Mouse (Mus musculus): ENCODE measurements around the gene Spag9. TPM values are rescaled to one million over a fixed set of nuclear protein-coding genes. Genes with fewer than 3 reads are reported as not detected.
"Not testable (repeated sequence)": the region's sequence is repeated elsewhere in the genome, so short reads cannot be mapped to it uniquely, and the experiment has no call there.

Gene Spag9
- polyA plus RNA-seq, 1 experiment from 2014 or later, result 89.3 TPM

- Histone ChIP-seq H3K4me1 (no peaks in the 10 kb centered on the region), H3K9ac (no peak overlapping the region), H3K4me2 (no peak overlapping the region), H3K27ac (no peak overlapping the region), H3K27me3 (no peaks in the 10 kb centered on the region), H3K9me3 (replicated peaks) (no peaks in the 10 kb centered on the region), H3K4me3 (no peak overlapping the region), H3K36me3 (ENCODE audit: poor library complexity, severe bottlenecking) (peaks cover 63% of the 10 kb centered on the region)
- 87% methylated on average over 4 of the region's 4 CpGs for WGBS
- ATAC-seq, result no peak
Measured at GRCm38 (mm10) chr11:94073283-94073682, 77.4 kb downstream of the Spag9 start.

GRCm38 (mm10) chr11:94086966-94087365 is 91.1 kb downstream of the Spag9 start:
- H3K27ac ChIP-seq; H3K4me1 ChIP-seq; H3K27me3 ChIP-seq; H3K9me3 ChIP-seq (replicated peaks); ATAC-seq; H3K4me3 ChIP-seq; H3K4me2 ChIP-seq; H3K9ac ChIP-seq: not testable (repeated sequence)
- 83% methylated on average over 2 of the region's 2 CpGs for WGBS
- peaks cover 85% of the 10 kb centered on the region for H3K36me3 ChIP-seq (ENCODE audit: poor library complexity, severe bottlenecking)

DNA sequence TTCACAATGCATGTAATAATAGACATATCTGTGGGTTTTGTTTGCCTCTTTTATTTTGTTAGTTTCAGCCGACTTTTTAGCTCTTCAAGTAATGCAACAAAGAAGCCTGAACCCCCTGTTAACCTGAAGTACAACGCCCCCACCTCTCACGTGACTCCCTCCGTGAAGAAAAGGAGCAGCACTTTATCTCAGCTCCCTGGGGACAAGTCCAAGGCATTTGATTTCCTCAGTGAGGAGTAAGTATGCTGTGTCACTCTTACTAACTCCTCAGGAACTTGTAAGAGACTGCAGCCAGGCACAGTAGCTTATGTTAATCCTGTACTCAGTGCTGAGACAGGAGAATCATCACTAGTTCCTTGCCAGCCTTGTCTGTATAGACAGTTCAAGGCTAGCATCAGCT is 94.6 kb downstream of the Spag9 start:
- no peak overlapping the region for H3K9ac ChIP-seq
- no peaks in the 10 kb centered on the region for H3K9me3 ChIP-seq (replicated peaks)
- H3K27me3 ChIP-seq, result no peaks in the 10 kb centered on the region
- WGBS, result 89% methylated on average over 4 of the region's 4 CpGs
- no peak overlapping the region for H3K4me3 ChIP-seq
- H3K27ac ChIP-seq, result no peak overlapping the region
- peaks cover 83% of the 10 kb centered on the region for H3K36me3 ChIP-seq (ENCODE audit: poor library complexity, severe bottlenecking)
- no peak overlapping the region for H3K4me2 ChIP-seq
- no peak for ATAC-seq
- no peaks in the 10 kb centered on the region for H3K4me1 ChIP-seq

GRCm38 (mm10) chr11:94097489-94097888 is 101.6 kb downstream of the Spag9 start:
- H3K4me3 ChIP-seq, result no peak overlapping the region
- no peak for ATAC-seq
- H3K27me3 ChIP-seq, result no peaks in the 10 kb centered on the region
- H3K27ac ChIP-seq, result no peak overlapping the region
- 91% methylated on average over 3 of the region's 3 CpGs for WGBS
- no peaks in the 10 kb centered on the region for H3K9me3 ChIP-seq (replicated peaks)
- no peak overlapping the region for H3K9ac ChIP-seq
- H3K4me2 ChIP-seq, result no peak overlapping the region
- H3K4me1 ChIP-seq, result no peaks in the 10 kb centered on the region
- H3K36me3 ChIP-seq (ENCODE audit: poor library complexity, severe bottlenecking), result peaks cover 86% of the 10 kb centered on the region

- H3K36me3 ChIP-seq (ENCODE audit: poor library complexity, severe bottlenecking), result peaks cover 82% of the 10 kb centered on the region
- WGBS, result 96% methylated on average over 5 of the region's 5 CpGs
Measured at GRCm38 (mm10) chr11:94098840-94099239, 102.9 kb downstream of the Spag9 start.

GRCm38 (mm10) chr11:94113795-94114194 is 117.9 kb downstream of the Spag9 start:
- 91% methylated on average over 2 of the region's 2 CpGs for WGBS
- H3K36me3 ChIP-seq (ENCODE audit: poor library complexity, severe bottlenecking), result peaks cover 83% of the 10 kb centered on the region

More at GRCm38 (mm10) chr11:94098840-94099239, 102.9 kb downstream of the Spag9 start:
- Histone ChIP-seq H3K9me3 (replicated peaks) (no peaks in the 10 kb centered on the region), H3K27me3 (no peaks in the 10 kb centered on the region), H3K27ac (no peak overlapping the region), H3K4me1 (no peaks in the 10 kb centered on the region), H3K4me3 (no peak overlapping the region), H3K4me2 (no peak overlapping the region), H3K9ac (no peak overlapping the region)
- ATAC-seq, result no peak

GRCm38 (mm10) chr11:94115408-94115807 is 119.5 kb downstream of the Spag9 start:
- Histone ChIP-seq H3K4me3 (no peak overlapping the region), H3K4me2 (no peak overlapping the region), H3K36me3 (ENCODE audit: poor library complexity, severe bottlenecking) (peaks cover 87% of the 10 kb centered on the region), H3K4me1 (no peaks in the 10 kb centered on the region), H3K9ac (no peak overlapping the region), H3K27ac (no peak overlapping the region), H3K9me3 (replicated peaks) (no peaks in the 10 kb centered on the region), H3K27me3 (no peaks in the 10 kb centered on the region)
- ATAC-seq, result no peak
- WGBS, result 97% methylated on average over 5 of the region's 5 CpGs

More at GRCm38 (mm10) chr11:94113795-94114194, 117.9 kb downstream of the Spag9 start:
- Histone ChIP-seq H3K4me2 (no peak overlapping the region), H3K27ac (no peak overlapping the region), H3K9ac (no peak overlapping the region), H3K9me3 (replicated peaks) (no peaks in the 10 kb centered on the region), H3K27me3 (no peaks in the 10 kb centered on the region), H3K4me3 (no peak overlapping the region), H3K4me1 (no peaks in the 10 kb centered on the region)
- ATAC-seq, result no peak

- Histone ChIP-seq H3K4me2 (no peak overlapping the region), H3K9me3 (replicated peaks) (no peaks in the 10 kb centered on the region), H3K36me3 (ENCODE audit: poor library complexity, severe bottlenecking) (peaks cover 92% of the 10 kb centered on the region), H3K4me3 (no peak overlapping the region), H3K27me3 (no peaks in the 10 kb centered on the region), H3K9ac (no peak overlapping the region), H3K27ac (no peak overlapping the region), H3K4me1 (no peaks in the 10 kb centered on the region)
- no peak for ATAC-seq
- 96% methylated on average over 7 of the region's 7 CpGs for WGBS
Measured at GRCm38 (mm10) chr11:94116655-94117054, 120.8 kb downstream of the Spag9 start.

DNA sequence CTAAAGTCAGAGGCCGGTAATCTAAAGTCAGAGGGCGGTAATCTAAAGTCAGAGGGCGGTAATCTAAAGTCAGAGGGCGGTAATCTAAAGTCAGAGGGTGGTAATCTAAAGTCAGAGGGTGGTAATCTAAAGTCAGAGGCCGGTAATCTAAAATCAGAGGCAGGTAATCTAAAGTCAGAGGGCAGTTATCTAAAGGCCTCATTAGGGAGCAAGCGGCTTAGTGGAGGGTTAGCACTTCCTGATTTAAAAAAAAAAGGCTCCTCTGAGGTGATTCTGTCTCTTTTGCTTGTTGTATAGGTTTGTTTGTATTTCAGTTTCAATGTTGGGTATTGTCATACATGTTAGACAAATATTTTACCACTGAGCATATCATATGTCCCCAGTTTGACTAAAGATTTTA is 121.9 kb downstream of the Spag9 start:
- Histone ChIP-seq H3K9ac (no peak overlapping the region), H3K4me2 (no peak overlapping the region), H3K4me3 (no peak overlapping the region), H3K27ac (no peak overlapping the region), H3K27me3 (no peaks in the 10 kb centered on the region), H3K36me3 (ENCODE audit: poor library complexity, severe bottlenecking) (peaks cover 92% of the 10 kb centered on the region), H3K4me1 (no peaks in the 10 kb centered on the region), H3K9me3 (replicated peaks) (no peaks in the 10 kb centered on the region)
- no peak for ATAC-seq
- WGBS, result 95% methylated on average over 6 of the region's 6 CpGs

- Histone ChIP-seq H3K27ac (no peak overlapping the region), H3K9ac (no peak overlapping the region), H3K9me3 (replicated peaks) (no peaks in the 10 kb centered on the region), H3K36me3 (ENCODE audit: poor library complexity, severe bottlenecking) (peaks cover 91% of the 10 kb centered on the region), H3K4me3 (no peak overlapping the region), H3K4me1 (no peaks in the 10 kb centered on the region), H3K4me2 (no peak overlapping the region), H3K27me3 (no peaks in the 10 kb centered on the region)
- ATAC-seq, result no peak
Measured at GRCm38 (mm10) chr11:94118612-94119011, 122.7 kb downstream of the Spag9 start.

DNA sequence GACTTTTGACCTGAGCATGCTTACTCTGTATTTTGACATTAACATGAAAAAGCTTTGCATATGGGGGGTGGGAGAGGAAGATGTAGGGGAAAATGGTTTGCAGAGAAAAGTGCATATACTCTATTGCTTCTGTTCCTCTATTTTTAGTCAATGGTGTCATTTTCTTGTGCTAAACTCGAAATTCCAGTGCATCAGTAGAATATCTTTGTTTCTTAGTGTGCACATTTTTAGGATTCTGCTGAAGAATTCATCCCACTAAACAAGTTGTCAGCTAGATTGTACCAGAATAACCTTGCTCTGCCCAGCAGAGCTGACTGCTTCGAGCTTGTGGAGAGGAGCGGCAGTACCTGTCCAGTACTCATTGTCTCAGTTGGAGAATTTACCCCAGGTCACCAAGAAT is 124.8 kb downstream of the Spag9 start:
- 94% methylated on average over 3 of the region's 3 CpGs for WGBS
- Histone ChIP-seq H3K9ac (no peak overlapping the region), H3K4me3 (no peak overlapping the region), H3K9me3 (replicated peaks) (no peaks in the 10 kb centered on the region), H3K27me3 (no peaks in the 10 kb centered on the region), H3K4me2 (no peak overlapping the region), H3K36me3 (ENCODE audit: poor library complexity, severe bottlenecking) (peaks cover 90% of the 10 kb centered on the region), H3K27ac (no peak overlapping the region), H3K4me1 (no peaks in the 10 kb centered on the region)
- no peak for ATAC-seq

GRCm38 (mm10) chr11:94121501-94121900 is 125.6 kb downstream of the Spag9 start:
- Histone ChIP-seq H3K4me3 (no peak overlapping the region), H3K9me3 (replicated peaks) (no peaks in the 10 kb centered on the region), H3K4me2 (no peak overlapping the region), H3K36me3 (ENCODE audit: poor library complexity, severe bottlenecking) (peaks cover 88% of the 10 kb centered on the region), H3K27me3 (no peaks in the 10 kb centered on the region), H3K4me1 (no peaks in the 10 kb centered on the region), H3K27ac (no peak overlapping the region), H3K9ac (no peak overlapping the region)
- no peak for ATAC-seq
- 94% methylated on average over 10 of the region's 10 CpGs for WGBS

- ATAC-seq, result no peak
- 91% methylated on average over 9 of the region's 9 CpGs for WGBS
- H3K27me3 ChIP-seq, result no peaks in the 10 kb centered on the region
- no peak overlapping the region for H3K4me3 ChIP-seq
- H3K9me3 ChIP-seq (replicated peaks), result no peaks in the 10 kb centered on the region
- H3K27ac ChIP-seq, result no peak overlapping the region
- H3K4me1 ChIP-seq, result no peaks in the 10 kb centered on the region
- no peak overlapping the region for H3K4me2 ChIP-seq
- H3K9ac ChIP-seq, result no peak overlapping the region
- peaks cover 85% of the 10 kb centered on the region for H3K36me3 ChIP-seq (ENCODE audit: poor library complexity, severe bottlenecking)
Measured at GRCm38 (mm10) chr11:94122341-94123030, 126.6 kb downstream of the Spag9 start.

Measured in forebrain, embryonic 13.5 days (tissue).